Mouse (Mus musculus): ENCODE results near the gene Vamp8. TPM values are rescaled to one million over a fixed set of nuclear protein-coding genes. Genes with fewer than 3 reads are reported as not detected.

The Vamp8 gene
- polyA plus RNA-seq, 1 experiment from 2014 or later, result 189 TPM

DNA sequence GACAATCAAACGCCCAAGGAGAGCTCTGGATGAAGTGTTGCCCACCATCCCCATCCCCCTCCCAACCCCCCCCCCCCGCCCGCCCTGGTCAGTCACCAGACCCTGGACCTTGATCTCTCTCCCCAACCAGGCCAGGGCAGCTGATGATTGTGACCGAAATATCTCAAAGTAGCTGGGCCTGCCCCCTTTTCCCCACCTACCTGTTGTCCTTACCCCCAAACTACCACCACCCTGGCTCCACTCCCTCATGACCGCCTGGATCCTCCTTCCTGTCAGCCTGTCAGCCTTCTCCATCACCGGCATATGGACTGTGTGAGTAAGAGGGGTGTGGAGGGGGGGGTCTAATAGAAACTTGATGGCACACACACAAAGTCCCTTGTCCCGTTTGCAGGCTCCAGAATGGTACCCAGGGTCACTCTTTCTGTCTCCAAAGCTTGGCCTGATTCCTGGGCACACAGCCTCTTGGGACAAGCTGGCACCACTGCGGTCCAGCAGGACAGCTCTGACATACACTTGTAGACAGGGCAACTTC lies 34.4 kb downstream of the Vamp8 start:
- TF ChIP-seq CTCF (IDR thresholded peaks at IDR 0.05), result no peak
- DNase-seq (ENCODE audit: low read depth, low spot score) (no peak), ATAC-seq (no peak)
- in situ Hi-C loops (cut with MboI; ENCODE audit: low pct_unique_long_range_greater_than_20kb), result no loop called here
- POLR2A ChIA-PET, result interaction anchor here (1.5 to 3.0 kb wide), 2 partner anchors 11 to 20 kb away, joined by 7 to 8 read pairs; partner anchors contain the start of gene Usp39
- no peaks in the 10 kb centered on the region for H3K27me3 ChIP-seq
- CTCF ChIA-PET, result interaction anchor here (1.2 to 3.5 kb wide), 5 partner anchors 8 to 46 kb away, joined by 3 to 10 read pairs (median 7); partner anchors contain the start of genes 0610030E20Rik and Vamp8

DNA sequence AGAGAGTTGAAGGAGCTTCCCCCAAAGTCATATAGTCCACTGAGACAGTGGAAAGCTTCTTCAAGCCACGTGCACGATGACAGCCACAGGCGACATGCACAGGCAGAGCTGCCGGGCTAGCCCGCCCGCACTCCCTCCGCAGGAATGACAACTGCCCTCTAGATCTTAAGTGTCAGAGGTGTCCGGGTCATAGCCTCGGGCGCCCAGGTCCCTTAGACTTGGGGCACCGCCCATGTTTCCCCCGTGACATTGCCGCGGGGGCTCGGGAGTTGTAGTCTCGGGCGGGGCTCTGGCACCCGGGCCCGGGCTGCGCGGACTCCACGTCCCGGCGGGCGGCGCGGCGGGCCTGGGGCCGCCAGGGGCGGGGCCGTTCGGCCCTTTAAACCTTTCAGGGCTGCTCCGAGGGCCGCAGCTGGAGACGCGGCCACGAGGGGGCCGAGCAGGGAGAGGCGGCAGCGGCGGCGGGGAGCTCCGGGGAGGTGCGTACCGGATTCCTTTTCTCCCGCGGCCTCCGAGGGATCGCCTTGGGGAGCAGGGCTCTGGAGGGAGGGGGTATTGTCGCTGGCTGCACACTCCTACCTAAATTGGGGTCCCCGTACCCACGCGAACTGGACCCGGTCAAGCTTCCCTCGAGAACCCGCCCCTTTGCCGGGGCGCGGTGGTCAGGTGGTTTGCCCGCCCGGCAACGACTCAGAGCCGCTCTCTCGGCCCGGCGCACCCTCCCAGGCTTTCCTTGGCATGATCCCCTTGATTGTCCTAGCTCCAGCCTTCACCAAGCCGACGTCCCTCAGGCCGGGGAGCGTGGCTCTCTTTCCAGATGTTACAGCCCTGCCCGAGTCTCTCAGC lies 35.2 kb downstream of the Vamp8 start, which contains the start of gene Tmem150a:
Tmem150a (plus strand) TSS at position 382 of the 846 bp plus-strand sequence.
- ATAC-seq (peak; percentile 93), DNase-seq (ENCODE audit: low read depth, low spot score) (no peak)
- CTCF ChIA-PET, result interaction anchor here (0.9 to 3.5 kb wide), 5 partner anchors 9 to 71 kb away, joined by 3 to 10 read pairs (median 7); partner anchors contain the start of gene Vamp8
- no peak for TF ChIP-seq CTCF (IDR thresholded peaks at IDR 0.05)
- in situ Hi-C loops (cut with MboI; ENCODE audit: low pct_unique_long_range_greater_than_20kb), result no loop called here
- POLR2A ChIA-PET, result interaction anchor here (0.8 to 3.0 kb wide), 3 partner anchors 9 to 21 kb away, joined by 3 to 8 read pairs (median 7); partner anchors contain the start of genes 0610030E20Rik and Usp39
- no peaks in the 10 kb centered on the region for H3K27me3 ChIP-seq

DNA sequence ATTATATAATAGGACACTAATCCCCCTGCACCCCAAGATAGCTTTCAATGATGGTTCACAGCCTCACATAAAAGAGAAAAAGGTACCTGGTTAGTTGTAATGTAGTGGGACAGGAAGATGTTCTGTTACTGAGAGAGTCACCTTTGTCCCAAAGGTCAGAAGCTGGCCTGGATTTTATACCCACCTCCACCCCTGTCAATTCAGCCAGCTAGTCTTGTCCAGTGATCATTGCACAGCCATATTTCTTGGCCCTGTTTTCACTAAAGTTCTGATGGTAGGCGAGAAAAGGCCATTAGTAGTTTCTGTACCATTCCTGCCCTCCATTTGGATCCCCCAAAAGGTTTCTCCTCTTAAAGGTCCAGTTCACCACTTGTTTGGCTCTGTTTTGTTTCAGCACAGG lies 36.5 kb downstream of the Vamp8 start:
- in situ Hi-C loops (cut with MboI; ENCODE audit: low pct_unique_long_range_greater_than_20kb), result no loop called here

DNA sequence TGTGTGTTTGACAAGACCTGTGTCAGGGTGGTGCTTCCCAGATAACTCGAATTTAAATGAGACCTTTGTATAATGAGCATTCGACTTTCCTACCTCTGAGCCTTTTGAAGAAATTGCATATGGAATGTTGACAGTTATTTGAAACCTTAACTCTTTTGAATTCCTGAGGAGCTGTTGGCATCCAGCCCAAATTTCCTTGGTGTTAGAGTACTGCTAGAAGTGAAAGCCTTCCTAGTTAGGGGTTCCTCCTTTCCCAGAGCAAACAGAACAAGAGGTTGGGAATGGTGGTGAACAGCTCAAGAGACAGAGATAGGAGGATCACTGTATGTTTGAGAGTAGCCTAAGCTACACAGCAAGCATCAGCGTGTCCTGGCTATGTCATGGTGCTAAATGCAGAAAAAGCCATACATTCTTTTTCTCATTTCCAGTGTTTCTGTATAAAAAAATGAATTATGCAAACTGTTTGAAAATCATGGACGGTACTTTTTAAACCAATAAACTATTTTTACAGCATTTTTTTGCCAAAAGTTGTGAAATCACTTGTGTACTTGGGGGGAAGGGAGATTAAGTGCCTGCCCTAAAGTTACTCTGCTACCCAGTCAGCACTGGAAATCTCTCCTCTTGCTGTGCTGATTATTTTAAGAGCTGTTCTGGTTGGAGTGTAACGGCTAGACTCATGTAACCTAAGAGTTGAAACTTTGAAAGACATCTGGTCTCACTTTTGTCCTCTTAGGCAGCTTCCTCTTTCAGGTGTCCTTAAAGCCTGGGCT lies 37.7 kb downstream of the Vamp8 start:
- no peak for DNase-seq (ENCODE audit: low read depth, low spot score)
- ChIA-PET POLR2A (interaction anchor here (1.2 kb wide), 1 partner anchor 27 kb away, joined by 3 read pairs; the partner anchor contains the start of gene Vamp5), CTCF (interaction anchor here (1.2 to 1.8 kb wide), 4 partner anchors 27 to 55 kb away, joined by 3 to 5 read pairs (median 4); partner anchors contain the start of gene Vamp8)
- ATAC-seq, result no peak
- in situ Hi-C loops (cut with MboI; ENCODE audit: low pct_unique_long_range_greater_than_20kb), result no loop called here
- H3K27me3 ChIP-seq, result no peaks in the 10 kb centered on the region
- TF ChIP-seq CTCF (IDR thresholded peaks at IDR 0.05), result no peak

More for the DNA sequence above, 36.5 kb downstream of the Vamp8 start:
- CTCF ChIA-PET, result interaction anchor here (1.8 kb wide), 2 partner anchors 28 to 36 kb away, joined by 5 read pairs; partner anchors contain the start of gene Vamp8
- POLR2A ChIA-PET, result no interaction called here
- DNase-seq (ENCODE audit: low read depth, low spot score), result no peak
- H3K27me3 ChIP-seq, result no peaks in the 10 kb centered on the region
- ATAC-seq, result no peak
- no peak for TF ChIP-seq CTCF (IDR thresholded peaks at IDR 0.05)

DNA sequence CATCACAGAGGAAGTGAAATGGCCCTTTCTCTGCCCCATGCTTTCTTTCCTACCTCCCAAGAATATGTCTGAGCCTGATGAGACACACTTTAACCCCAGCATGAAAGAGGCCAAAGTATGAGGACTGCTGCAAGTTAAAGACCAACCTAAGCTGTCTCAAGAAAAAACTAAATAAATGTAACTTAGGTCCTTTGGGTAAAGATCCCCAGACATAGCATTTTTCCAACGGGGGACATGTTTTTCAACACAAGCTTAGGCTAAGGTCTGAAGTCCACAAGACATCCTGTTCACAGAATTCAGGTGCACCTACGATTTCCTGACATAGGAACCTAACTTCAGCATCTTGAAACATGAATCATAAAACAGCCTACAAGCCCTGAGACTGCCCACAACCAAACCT lies 40.3 kb downstream of the Vamp8 start:
- TF ChIP-seq CTCF (IDR thresholded peaks at IDR 0.05), result no peak
- ATAC-seq (no peak), DNase-seq (ENCODE audit: low read depth, low spot score) (no peak)
- POLR2A ChIA-PET, result interaction anchor here (0.6 to 1.6 kb wide), 2 partner anchors 14 to 73 kb away, joined by 3 read pairs; no protein-coding TSS in a partner anchor
- H3K27me3 ChIP-seq, result no peaks in the 10 kb centered on the region
- in situ Hi-C loops (cut with MboI; ENCODE audit: low pct_unique_long_range_greater_than_20kb), result no loop called here
- CTCF ChIA-PET, result interaction anchor here (1.1 kb wide), 1 partner anchor 13 kb away, joined by 3 read pairs; no protein-coding TSS in a partner anchor

DNA sequence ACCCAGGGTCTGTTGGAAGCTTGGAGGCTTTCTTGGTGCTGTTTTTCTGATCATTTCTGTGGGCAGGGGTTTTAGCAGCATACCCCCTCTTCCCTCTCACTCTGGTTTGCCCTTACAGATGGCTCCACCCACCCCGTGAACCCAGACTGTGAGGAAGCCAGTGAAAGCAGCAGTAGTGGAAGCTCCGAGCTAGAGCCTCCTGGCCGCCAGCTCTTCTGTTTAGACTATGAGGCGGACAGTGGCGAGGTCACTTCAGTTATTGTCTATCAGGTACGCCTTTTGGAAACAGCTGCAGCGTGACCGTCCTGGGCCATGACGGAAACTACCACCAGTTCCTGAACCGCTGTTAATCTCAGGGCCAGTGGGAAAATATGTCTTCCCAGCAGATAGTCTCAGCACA lies 42.1 kb downstream of the Vamp8 start:
- CTCF ChIA-PET, result interaction anchor here (1.0 to 2.2 kb wide), 3 partner anchors 8 to 42 kb away, joined by 3 to 4 read pairs (median 3); partner anchors contain the start of gene Vamp8

GRCm38 (mm10) chr6:72347166-72347941 lies 43.1 kb downstream of the Vamp8 start, which contains the start of gene 0610030E20Rik:
Gene 0610030E20Rik, plus strand, starts transcription at chr6:72347317.
- in situ Hi-C loops (cut with MboI; ENCODE audit: low pct_unique_long_range_greater_than_20kb), result no loop called here
- no peak for TF ChIP-seq CTCF (IDR thresholded peaks at IDR 0.05)
- DNase-seq (ENCODE audit: low read depth, low spot score) (no peak), ATAC-seq (peak; percentile 59)
- no peaks in the 10 kb centered on the region for H3K27me3 ChIP-seq
- ChIA-PET POLR2A (interaction anchor here (1.1 to 1.3 kb wide), 3 partner anchors 8 to 54 kb away, joined by 3 to 5 read pairs (median 3); partner anchors contain the start of gene Tmem150a), CTCF (interaction anchor here (1.6 to 2.2 kb wide), 2 partner anchors 9 to 13 kb away, joined by 3 to 4 read pairs; no protein-coding TSS in a partner anchor)

More for the DNA sequence above, 42.1 kb downstream of the Vamp8 start:
- ATAC-seq (no peak), DNase-seq (ENCODE audit: low read depth, low spot score) (no peak)
- in situ Hi-C loops (cut with MboI; ENCODE audit: low pct_unique_long_range_greater_than_20kb), result no loop called here
- no peaks in the 10 kb centered on the region for H3K27me3 ChIP-seq
- no peak for TF ChIP-seq CTCF (IDR thresholded peaks at IDR 0.05)
- POLR2A ChIA-PET, result interaction anchor here (1.1 to 1.6 kb wide), 3 partner anchors 12 to 55 kb away, joined by 3 to 5 read pairs (median 3); no protein-coding TSS in a partner anchor

DNA sequence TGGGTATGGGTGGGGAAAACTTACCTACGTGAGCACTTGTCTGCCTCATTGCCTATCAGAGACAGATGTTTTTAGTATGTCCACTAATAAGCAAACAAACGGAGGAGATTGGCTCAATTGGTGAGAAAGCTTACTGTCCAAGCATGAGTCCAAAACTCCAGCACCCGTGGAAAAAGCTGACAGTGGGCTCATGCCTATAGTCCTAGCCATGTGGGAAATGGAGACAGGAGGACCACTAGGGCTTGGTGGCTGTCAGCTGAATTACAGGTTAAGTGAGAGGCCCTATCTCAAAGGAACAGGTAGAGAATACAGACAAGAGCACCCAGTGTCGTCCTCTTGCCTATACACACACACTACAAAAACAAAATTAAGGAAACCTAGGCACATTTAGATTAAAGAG lies 44.2 kb downstream of the Vamp8 start:
- in situ Hi-C loops (cut with MboI; ENCODE audit: low pct_unique_long_range_greater_than_20kb), result no loop called here
- no peaks in the 10 kb centered on the region for H3K27me3 ChIP-seq
- DNase-seq (ENCODE audit: low read depth, low spot score), result no peak
- ChIA-PET CTCF (interaction anchor here (0.9 to 2.2 kb wide), 5 partner anchors 11 to 68 kb away, joined by 3 to 6 read pairs (median 4); no protein-coding TSS in a partner anchor), POLR2A (interaction anchor here (0.5 to 1.1 kb wide), 2 partner anchors 9 to 33 kb away, joined by 3 read pairs; partner anchors contain the start of gene Tmem150a)
- no peak for TF ChIP-seq CTCF (IDR thresholded peaks at IDR 0.05)
- no peak for ATAC-seq

DNA sequence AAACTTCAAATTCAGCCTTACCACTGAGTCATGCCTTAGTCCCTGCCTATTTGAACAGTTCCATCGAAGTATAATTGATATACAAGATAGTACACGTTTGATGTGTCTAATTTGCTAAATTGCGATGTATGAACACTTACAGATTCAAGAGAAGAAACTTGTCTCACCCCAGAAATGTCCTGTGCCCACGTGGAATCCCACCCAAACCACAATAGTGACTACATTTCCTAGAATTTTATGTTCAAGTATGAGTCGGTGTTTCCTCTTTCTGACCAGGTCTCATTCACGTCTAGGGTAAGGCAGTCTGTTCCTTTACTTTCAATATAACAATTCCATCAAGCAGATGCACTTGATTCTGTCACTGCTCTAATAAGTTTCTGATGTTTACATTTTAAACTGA lies 44.9 kb downstream of the Vamp8 start:
- ChIA-PET POLR2A (interaction anchor here (1.2 to 1.5 kb wide), 2 partner anchors 11 to 42 kb away, joined by 3 to 8 read pairs; partner anchors contain the start of gene Tmem150a), CTCF (interaction anchor here (0.9 to 1.9 kb wide), 6 partner anchors 10 to 189 kb away, joined by 3 to 6 read pairs (median 4); partner anchors contain the start of gene Tmem150a)
- TF ChIP-seq CTCF (IDR thresholded peaks at IDR 0.05), result no peak
- ATAC-seq (no peak), DNase-seq (ENCODE audit: low read depth, low spot score) (no peak)
- no peaks in the 10 kb centered on the region for H3K27me3 ChIP-seq
- in situ Hi-C loops (cut with MboI; ENCODE audit: low pct_unique_long_range_greater_than_20kb), result no loop called here

All from Patski (cell line).